Mouse (Mus musculus): ENCODE data around the gene P4ha3. TPM values are rescaled to one million over a fixed set of nuclear protein-coding genes. Genes with fewer than 3 reads are reported as not detected.
"Not testable (repeated sequence)": the region's sequence is repeated elsewhere in the genome, so short reads cannot be mapped to it uniquely, and the experiment has no call there.

The P4ha3 gene
- 1 to 10 TPM; 5.4 to 5.9 TPM for total RNA-seq (2021)

- intact Hi-C loops (cut with DNase I): no loop called here
- DNase-seq (ENCODE audit: low spot score in 2 of 2): no peak
These were observed at the start of gene P4ha3 for GRCm38 (mm10) chr7:100285383-100285782. TSS of gene P4ha3 (plus strand) at chr7:100285520.

GRCm38 (mm10) chr7:100238271-100238670 lies 47.0 kb upstream of the P4ha3 start:
- intact Hi-C loops (cut with DNase I): no loop called here
- no peak for DNase-seq (ENCODE audit: low spot score in 2 of 2)

- intact Hi-C loops (cut with DNase I): no loop called here
- DNase-seq (ENCODE audit: low spot score in 2 of 2): no peak
These were observed 44.7 kb upstream of the P4ha3 start for GRCm38 (mm10) chr7:100240601-100241000.

- no peak for DNase-seq (ENCODE audit: low spot score in 2 of 2)
- intact Hi-C loops (cut with DNase I): no loop called here
These were observed 42.3 kb upstream of the P4ha3 start for GRCm38 (mm10) chr7:100243007-100243406.

GRCm38 (mm10) chr7:100244225-100244624 lies 41.1 kb upstream of the P4ha3 start:
- intact Hi-C loops (cut with DNase I): no loop called here
- DNase-seq (ENCODE audit: low spot score in 2 of 2): no peak

GRCm38 (mm10) chr7:100245176-100245575 lies 40.1 kb upstream of the P4ha3 start:
- intact Hi-C loops (cut with DNase I): no loop called here

GRCm38 (mm10) chr7:100250667-100251066 lies 34.7 kb upstream of the P4ha3 start:
- intact Hi-C loops (cut with DNase I): no loop called here
- no peak for DNase-seq (ENCODE audit: low spot score in 2 of 2)

More at GRCm38 (mm10) chr7:100245176-100245575, 40.1 kb upstream of the P4ha3 start:
- no peak for DNase-seq (ENCODE audit: low spot score in 2 of 2)

DNA sequence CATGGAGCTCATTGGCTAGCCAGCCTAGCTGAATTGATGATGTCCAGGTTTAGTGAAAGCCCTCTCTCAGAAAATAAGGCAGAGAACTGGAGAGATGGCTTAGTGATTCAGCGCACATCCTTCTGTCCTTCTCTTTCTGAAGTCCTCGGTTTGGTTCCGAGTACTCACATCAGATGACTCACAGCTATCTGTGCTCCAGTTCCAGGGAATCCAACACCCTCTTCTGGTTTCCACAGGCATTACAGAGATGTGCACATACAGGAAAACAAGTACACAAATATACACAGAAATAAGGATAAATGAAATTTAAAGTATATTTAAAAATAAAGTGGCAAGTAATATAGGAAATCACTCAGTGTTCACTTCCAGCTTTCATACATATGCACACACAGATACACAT lies 23.0 kb upstream of the P4ha3 start:
- intact Hi-C loops (cut with DNase I): no loop called here
- no peak for DNase-seq (ENCODE audit: low spot score in 2 of 2)

GRCm38 (mm10) chr7:100264934-100265333 lies 20.4 kb upstream of the P4ha3 start:
- DNase-seq (ENCODE audit: low spot score in 2 of 2); intact Hi-C loops (cut with DNase I): not testable (repeated sequence)

- DNase-seq (ENCODE audit: low spot score in 2 of 2): no peak
- intact Hi-C loops (cut with DNase I): no loop called here
These were observed 13.0 kb upstream of the P4ha3 start for GRCm38 (mm10) chr7:100272369-100272768.

- intact Hi-C loops (cut with DNase I): no loop called here
- no peak for DNase-seq (ENCODE audit: low spot score in 2 of 2)
These were observed 10.8 kb upstream of the P4ha3 start for GRCm38 (mm10) chr7:100274507-100274906.

GRCm38 (mm10) chr7:100276397-100276796 lies 8.9 kb upstream of the P4ha3 start:
- intact Hi-C loops (cut with DNase I): no loop called here
- DNase-seq (ENCODE audit: low spot score in 2 of 2): no peak

DNA sequence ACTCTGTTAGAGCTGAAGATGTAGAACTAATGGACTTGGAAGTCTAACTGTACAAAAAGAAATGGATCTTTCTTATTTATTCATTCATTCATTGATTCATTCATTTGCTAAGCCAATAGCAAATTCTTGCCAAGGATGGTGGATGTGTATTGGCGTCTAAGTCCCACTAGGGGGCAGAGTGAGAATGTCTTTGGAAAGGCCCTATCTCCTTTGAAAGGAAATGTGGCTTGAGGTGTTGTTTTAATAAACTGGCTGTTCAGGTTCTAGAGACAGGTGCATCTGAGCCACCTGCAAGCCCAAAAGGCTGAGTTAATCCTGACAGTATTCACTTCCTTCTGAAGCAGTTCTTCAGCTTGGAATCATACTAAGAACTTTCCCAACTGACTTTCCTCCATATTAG lies 5.5 kb upstream of the P4ha3 start:
- DNase-seq (ENCODE audit: low spot score in 2 of 2): no peak

DNA sequence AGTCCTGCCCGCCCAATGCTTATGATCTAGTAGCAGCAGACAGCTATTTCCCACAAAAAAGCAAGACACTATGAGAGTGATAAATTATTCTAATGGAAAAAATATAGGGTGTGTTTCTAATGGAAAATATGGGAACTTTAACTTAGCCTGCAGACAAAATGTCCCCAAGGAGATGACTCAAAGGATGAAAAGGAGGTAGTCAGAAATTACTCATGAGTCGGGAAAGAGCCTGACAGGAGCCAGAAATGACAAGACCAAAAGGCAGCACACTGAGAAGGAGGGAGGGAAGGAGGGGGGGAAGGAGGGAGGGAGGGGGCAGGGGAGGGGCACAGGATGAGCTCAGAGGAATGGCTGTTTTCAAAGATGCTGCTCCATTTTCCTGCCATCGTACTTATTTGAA lies 3.7 kb upstream of the P4ha3 start:
- DNase-seq (ENCODE audit: low spot score in 2 of 2): no peak
- intact Hi-C loops (cut with DNase I): loop anchor here (2.0 kb wide), 1 partner anchor 43 kb away; no protein-coding TSS in a partner anchor

More for the DNA sequence above, 5.5 kb upstream of the P4ha3 start:
- intact Hi-C loops (cut with DNase I): loop anchor here (2.0 kb wide), 1 partner anchor 45 kb away; no protein-coding TSS in a partner anchor

- DNase-seq (ENCODE audit: low spot score in 2 of 2): no peak
- intact Hi-C loops (cut with DNase I): no loop called here
These were observed 2.0 kb upstream of the P4ha3 start for GRCm38 (mm10) chr7:100283298-100283697.

GRCm38 (mm10) chr7:100287748-100288578 lies 2.6 kb downstream of the P4ha3 start:
- intact Hi-C loops (cut with DNase I): no loop called here

GRCm38 (mm10) chr7:100288622-100289021 lies 3.3 kb downstream of the P4ha3 start:
- no peak for DNase-seq (ENCODE audit: low spot score in 2 of 2)
- intact Hi-C loops (cut with DNase I): no loop called here

More at GRCm38 (mm10) chr7:100287748-100288578, 2.6 kb downstream of the P4ha3 start:
- DNase-seq (ENCODE audit: low spot score in 2 of 2): no peak

DNA sequence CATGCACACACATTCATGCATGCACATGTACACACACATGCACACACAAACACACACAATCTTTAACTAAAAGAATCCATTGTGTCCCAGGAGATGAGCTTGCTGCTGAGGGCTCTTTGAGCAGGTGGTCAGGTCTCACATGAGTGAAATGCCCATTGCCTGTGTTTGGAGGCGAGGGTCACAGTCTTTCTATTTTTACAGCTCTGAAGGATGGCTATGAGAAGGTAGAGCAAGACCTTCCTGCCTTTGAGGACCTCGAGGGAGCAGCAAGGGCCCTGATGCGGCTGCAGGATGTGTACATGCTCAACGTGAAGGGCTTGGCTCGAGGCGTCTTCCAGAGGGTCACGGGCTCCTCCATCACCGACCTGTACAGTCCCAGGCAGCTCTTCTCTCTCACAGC lies 8.2 kb downstream of the P4ha3 start:
- no peak for DNase-seq (ENCODE audit: low spot score in 2 of 2)
- intact Hi-C loops (cut with DNase I): no loop called here

GRCm38 (mm10) chr7:100295745-100296144 lies 10.4 kb downstream of the P4ha3 start:
- DNase-seq (ENCODE audit: low spot score in 2 of 2): no peak
- intact Hi-C loops (cut with DNase I): no loop called here

DNA sequence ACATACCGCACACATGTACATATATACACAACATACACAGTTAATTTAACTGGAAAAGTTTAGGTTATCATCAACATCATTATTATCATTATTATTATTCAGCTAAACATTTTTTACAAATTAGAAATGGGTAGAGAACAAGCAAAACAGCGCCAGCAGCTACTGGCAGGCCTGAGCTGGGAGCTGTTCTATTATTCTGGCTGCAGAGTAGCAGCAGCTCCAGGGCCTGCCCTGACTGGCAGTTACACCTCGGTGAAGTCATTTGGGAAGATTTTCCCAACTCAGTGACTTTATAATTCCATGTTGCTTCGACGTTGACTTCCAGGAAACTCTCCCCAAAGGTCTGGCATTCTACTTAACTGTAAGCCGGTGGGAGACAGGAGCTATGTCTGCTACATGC lies 11.4 kb downstream of the P4ha3 start:
- DNase-seq (ENCODE audit: low spot score in 2 of 2): no peak
- intact Hi-C loops (cut with DNase I): no loop called here

GRCm38 (mm10) chr7:100298861-100299510 lies 13.7 kb downstream of the P4ha3 start:
- DNase-seq (ENCODE audit: low spot score in 2 of 2): no peak
- intact Hi-C loops (cut with DNase I): no loop called here

Data from left cerebral cortex, postnatal 36 days (tissue).